Mouse (Mus musculus) spleen, adult 2 months (tissue): ENCODE results near the gene Tns3. TPM values are rescaled to one million over a fixed set of nuclear protein-coding genes. Genes with fewer than 3 reads are reported as not detected.

Source experiments
- DNase-seq, 2 experiments: peaks; one replicate each; pipeline versions ENCODE4 v3.0.0 to v3.0.0-alpha.2; 2012 to 2021; ENCODE audit warnings: low spot score in 2 of 2, low read depth in 1 of 2
- H3K27ac ChIP-seq: fragments of 200-500 bp; 2 replicates; pipeline ENCODE4 v1.5.1; 2012; ENCODE audit warnings: low read length, inconsistent platforms; ENCODE audit not compliant: insufficient read depth
- H3K27me3 ChIP-seq: fragments of 200-500 bp; 2 replicates; pipeline ENCODE4 v1.6.1; 2012; ENCODE audit warnings: mild to moderate bottlenecking, moderate library complexity, low read length, inconsistent platforms; ENCODE audit not compliant: control insufficient read depth, insufficient read depth
- H3K36me3 ChIP-seq: fragments of 200-500 bp; 2 replicates; pipeline ENCODE4 v1.6.1; 2012; ENCODE audit warnings: mild to moderate bottlenecking, low read length, inconsistent platforms; ENCODE audit not compliant: control insufficient read depth, insufficient read depth
- H3K4me1 ChIP-seq: fragments of 200-500 bp; 2 replicates; pipeline ENCODE4 v1.6.1; 2011; ENCODE audit warnings: inconsistent platforms; ENCODE audit not compliant: control insufficient read depth, insufficient read depth, insufficient read length
- H3K4me3 ChIP-seq: fragments of 200-500 bp; 2 replicates; pipeline ENCODE4 v1.5.1; 2011; ENCODE audit warnings: mild to moderate bottlenecking, inconsistent platforms; ENCODE audit not compliant: insufficient read depth, insufficient read length; ENCODE audit errors: extremely low read depth
- CTCF ChIP-seq: fragments of 200-500 bp; IDR thresholded peaks from 2 replicates; pipeline ENCODE4 v1.5.1; 2011; ENCODE audit warnings: mild to moderate bottlenecking, inconsistent platforms; ENCODE audit not compliant: insufficient read depth, insufficient read length, insufficient replicate concordance; ENCODE audit errors: extremely low read depth
- POLR2A ChIP-seq: fragments of 200-500 bp; IDR thresholded peaks from 2 replicates; pipeline ENCODE4 v1.6.1; 2011; ENCODE audit warnings: low read depth, low read length, inconsistent platforms
- WGBS: fragments of 180-500 bp; shearing (Covaris S2); methylation state at CpG from one replicate; pipeline ENCODE4 v1.1.7; 2018; 5-methylcytosine and 5-hydroxymethylcytosine counted together
- polyA plus RNA-seq: library from polyadenylated mRNA; depleted of rRNA; stranded (reverse); fragments of >200 nt; gene quantifications from 2 replicates; pipeline ENCODE4 v1.2.3, GENCODE M21; 2012

The Tns3 gene
- polyA plus RNA-seq, 1 experiment = 39.7 TPM

DNA sequence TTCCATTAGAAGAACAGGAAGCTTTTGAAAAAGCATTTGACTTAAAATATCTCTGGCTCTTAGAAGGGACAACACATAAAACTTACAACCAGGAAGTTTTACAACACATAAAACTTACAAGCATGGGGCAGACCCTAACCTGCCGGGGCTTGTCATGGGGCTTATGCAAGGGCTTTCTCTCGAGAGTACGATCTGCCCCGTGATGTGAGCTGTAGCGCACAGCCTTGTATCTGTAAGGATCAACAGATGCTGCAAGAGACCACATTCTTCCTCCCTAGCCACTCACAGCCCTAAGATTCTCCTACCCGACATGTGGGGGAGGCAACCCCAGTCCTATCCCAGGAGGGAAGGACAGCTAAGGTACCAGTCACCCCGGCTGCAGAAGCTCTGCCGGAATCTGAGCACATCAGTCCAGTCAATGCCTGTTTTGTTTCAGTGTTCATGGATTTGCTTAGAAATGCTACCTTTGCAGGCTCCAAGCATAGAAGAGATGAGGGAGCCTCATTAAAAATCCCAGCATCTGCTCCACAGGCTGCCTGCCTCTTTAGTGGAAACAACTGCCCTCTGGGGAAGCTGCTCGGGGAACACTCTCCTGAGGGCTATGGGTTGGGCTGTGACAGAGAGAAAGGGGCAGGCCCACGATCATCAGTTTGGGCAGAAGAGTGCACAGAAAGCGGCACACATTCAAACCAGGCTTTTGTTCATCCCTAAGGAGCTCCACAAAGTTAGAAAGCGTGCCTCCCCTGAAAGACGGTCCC lies 196.8 kb downstream of the Tns3 start:
- Histone ChIP-seq H3K27me3 (no peaks in the 10 kb centered on the region), H3K4me3 (no peak overlapping the region), H3K4me1 (no peaks in the 10 kb centered on the region), H3K36me3 (no peaks in the 10 kb centered on the region), H3K27ac (no peak overlapping the region)
- TF ChIP-seq POLR2A (no peak), CTCF (no peak)
- DNase-seq = no peak
- 86% methylated on average over 13 of the region's 13 CpGs for WGBS

DNA sequence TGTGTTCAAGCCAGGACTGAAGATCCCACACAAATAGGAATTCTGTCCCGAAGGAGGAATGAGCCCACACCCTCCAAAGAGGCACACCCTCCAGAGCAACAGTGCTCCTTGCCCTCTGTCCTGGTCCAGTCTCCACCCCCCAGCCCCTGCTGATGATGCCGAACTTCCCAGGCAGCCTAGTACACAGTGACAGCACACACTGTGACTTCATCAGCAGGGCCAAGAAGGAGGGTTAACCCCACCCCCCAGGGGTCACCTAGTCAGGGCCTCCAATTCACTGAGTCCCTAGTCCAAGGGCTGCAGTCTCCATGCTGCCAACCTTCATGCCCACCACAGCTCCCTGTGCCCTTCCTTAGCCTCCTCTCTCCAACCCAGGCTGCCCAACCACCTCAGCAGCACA lies 200.5 kb downstream of the Tns3 start:
- no peak for DNase-seq
- Histone ChIP-seq H3K4me1 (no peaks in the 10 kb centered on the region), H3K27ac (no peak overlapping the region), H3K27me3 (no peaks in the 10 kb centered on the region), H3K4me3 (no peak overlapping the region), H3K36me3 (no peaks in the 10 kb centered on the region; the same call in 1 of the 2 replicates)
- TF ChIP-seq CTCF = no peak
- no peak for TF ChIP-seq POLR2A
- WGBS = 83% methylated on average over 2 of the region's 2 CpGs

DNA sequence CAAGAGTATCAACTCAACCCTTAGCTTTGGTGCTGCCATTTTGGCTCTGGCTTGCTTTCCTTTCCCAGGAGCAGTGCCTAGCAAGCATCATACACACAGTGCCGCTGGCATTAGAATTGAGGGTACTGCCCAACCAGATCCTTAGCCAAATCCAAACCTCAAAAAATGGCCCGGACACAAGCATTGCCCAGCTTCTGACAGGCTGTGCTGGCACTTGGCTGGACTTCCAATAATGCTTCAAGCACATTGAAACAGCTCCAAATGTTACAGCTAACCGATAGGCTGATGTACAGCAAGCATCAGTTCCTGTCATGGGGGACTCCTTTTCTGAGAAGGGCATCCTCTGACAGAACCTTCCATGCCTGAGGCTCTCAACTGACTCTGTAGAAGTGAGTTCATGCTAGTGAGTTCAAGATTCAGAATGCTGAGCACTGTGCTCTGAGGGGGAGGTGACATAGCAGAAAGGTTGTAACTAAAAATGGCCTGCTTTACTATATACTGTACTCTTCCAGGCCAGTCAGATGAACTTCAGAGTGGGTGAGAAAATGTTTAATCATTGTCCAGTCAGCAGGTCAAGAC lies 201.4 kb downstream of the Tns3 start:
- TF ChIP-seq CTCF (no peak), POLR2A (no peak)
- Histone ChIP-seq H3K27me3 (no peaks in the 10 kb centered on the region), H3K36me3 (no peaks in the 10 kb centered on the region; the same call in 1 of the 2 replicates), H3K4me1 (no peaks in the 10 kb centered on the region), H3K27ac (no peak overlapping the region), H3K4me3 (no peak overlapping the region)
- no peak for DNase-seq
- WGBS = 90% methylated on average over 3 of the region's 3 CpGs

DNA sequence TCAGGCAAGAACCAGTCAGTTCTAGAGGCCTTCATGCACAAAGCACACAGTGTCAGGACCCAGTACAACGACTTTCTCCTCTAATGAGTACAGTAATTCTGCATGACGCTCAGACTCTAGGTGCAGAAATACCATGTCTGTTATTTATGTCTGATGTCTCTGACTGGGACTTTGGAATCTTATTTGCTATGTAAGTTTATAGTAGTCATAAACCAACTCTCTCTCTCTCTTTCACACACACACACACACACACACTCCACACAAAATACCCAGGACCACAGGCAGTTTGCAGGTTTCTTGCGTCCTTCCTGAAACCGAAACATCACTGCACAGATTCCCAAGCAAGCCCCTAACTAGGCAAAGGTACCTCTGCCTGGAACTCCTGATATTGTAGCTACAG lies 203.5 kb downstream of the Tns3 start:
- no peak for DNase-seq
- no peak for TF ChIP-seq POLR2A
- no peak for TF ChIP-seq CTCF
- WGBS = 88% methylated on average over 4 of the region's 4 CpGs

DNA sequence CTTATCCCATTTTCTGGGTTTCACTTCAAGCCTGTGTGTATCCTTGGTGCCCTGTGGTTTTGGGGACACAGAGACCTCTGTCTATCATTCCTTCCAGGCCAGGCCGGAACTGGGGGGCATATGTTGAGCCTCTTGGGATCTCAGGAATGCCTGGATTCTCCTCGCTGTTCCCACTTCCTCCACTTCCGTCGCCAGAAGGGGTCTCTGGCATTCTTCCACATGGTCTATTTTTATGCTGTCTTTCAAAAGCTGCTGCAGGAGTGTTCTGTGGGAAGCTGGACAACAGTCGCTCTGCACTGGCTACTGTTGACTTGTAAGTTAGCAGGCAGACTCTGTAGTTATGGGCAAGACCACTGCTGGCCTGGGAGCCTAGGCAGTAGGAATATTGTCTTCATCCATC lies 206.4 kb downstream of the Tns3 start:
- DNase-seq = no peak
- no peak for TF ChIP-seq POLR2A
- TF ChIP-seq CTCF = no peak
- H3K36me3 ChIP-seq = no peaks in the 10 kb centered on the region; the same call in 1 of the 2 replicates
- no peak overlapping the region for H3K27ac ChIP-seq
- no peaks in the 10 kb centered on the region for H3K4me1 ChIP-seq
- no peaks in the 10 kb centered on the region for H3K27me3 ChIP-seq
- 86% methylated on average over 5 of the region's 5 CpGs for WGBS
- no peak overlapping the region for H3K4me3 ChIP-seq

More for the DNA sequence above, 203.5 kb downstream of the Tns3 start:
- H3K4me3 ChIP-seq = no peak overlapping the region
- H3K4me1 ChIP-seq = no peaks in the 10 kb centered on the region
- no peaks in the 10 kb centered on the region for H3K27me3 ChIP-seq
- no peak overlapping the region for H3K27ac ChIP-seq
- H3K36me3 ChIP-seq = no peaks in the 10 kb centered on the region; the same call in 1 of the 2 replicates

DNA sequence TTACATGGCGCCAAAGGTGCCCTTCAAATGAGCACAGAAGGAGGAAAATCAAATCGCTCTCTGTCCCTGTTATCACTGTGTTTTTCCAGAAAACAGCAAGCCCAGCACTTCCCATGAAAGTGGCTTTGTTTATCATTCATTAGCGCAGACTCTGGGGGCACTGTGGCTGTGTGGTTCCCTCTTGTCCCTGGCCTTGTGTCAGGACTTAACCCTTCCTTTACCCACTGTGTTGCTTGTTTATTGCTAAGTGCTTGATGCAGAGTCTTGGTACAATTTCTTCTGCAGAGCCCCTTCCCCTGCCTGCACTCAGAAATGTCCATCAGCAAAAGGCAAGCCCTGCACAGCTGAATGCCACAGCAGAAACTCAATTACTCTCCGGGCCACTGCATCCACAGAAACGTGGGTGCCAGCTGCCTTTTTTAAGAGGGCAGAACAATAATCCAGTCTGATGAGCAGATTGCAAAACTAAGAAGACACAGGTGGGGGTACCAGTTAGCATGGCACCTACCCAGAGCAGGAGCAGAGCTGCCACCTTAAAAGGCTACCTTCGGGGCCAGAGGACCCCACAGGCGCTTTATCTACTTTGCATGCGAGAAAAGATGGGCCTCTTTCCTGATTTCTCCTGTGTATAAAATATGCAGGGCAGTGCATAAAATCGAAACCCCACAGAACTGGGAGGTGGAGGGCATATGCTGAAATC lies 207.6 kb downstream of the Tns3 start:
- WGBS = 83% methylated on average over 9 of the region's 9 CpGs
- no peaks in the 10 kb centered on the region for H3K27me3 ChIP-seq
- H3K36me3 ChIP-seq = no peaks in the 10 kb centered on the region; the same call in 1 of the 2 replicates
- TF ChIP-seq CTCF = no peak
- TF ChIP-seq POLR2A = no peak
- DNase-seq = no peak
- H3K4me3 ChIP-seq = no peak overlapping the region
- H3K27ac ChIP-seq = no peak overlapping the region
- H3K4me1 ChIP-seq = no peaks in the 10 kb centered on the region
